Mouse (Mus musculus): ENCODE results near the gene Ptprn2. TPM values are rescaled to one million over a fixed set of nuclear protein-coding genes. Genes with fewer than 3 reads are reported as not detected.

Gene Ptprn2
- total and polyA plus RNA-seq, 3 experiments = 0.17 TPM; not detected in 2

DNA sequence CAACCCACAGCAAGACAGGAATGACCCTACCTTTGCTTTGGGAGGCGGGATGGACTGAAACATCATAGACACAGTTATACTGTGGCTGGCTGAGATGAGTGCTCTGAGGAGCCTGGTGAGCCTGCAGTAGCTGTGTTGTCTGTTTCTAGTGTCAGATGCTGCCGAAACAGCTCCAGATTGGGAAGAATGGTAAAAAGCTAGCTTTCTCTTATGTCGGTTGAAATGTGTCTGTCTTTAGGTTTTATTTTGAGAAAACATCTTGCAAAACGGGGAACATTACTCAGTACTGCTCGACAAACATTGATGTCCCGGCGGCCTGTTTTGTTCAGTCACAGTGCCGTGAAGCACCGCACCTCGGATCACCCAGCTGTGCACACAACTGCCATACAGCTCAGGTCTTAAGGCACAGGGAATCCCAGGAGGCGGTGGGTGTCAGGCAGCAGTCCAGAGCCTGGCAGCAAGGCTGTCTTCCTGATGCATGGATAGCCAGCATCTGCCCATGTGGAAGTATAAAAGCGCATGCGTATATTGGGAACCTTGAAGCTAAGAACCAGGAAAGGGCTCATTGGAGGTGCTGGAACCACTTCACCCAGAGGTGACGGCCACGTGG lies 689.7 kb downstream of the Ptprn2 start:
- in situ Hi-C loops (cut with MboI; ENCODE audit: low pct_ligation_motif_present, low pct_unique_long_range_greater_than_20kb, low sequenced_read_pairs) = no loop called here
- DNase-seq (ENCODE audit: extremely low read depth) = no peak

DNA sequence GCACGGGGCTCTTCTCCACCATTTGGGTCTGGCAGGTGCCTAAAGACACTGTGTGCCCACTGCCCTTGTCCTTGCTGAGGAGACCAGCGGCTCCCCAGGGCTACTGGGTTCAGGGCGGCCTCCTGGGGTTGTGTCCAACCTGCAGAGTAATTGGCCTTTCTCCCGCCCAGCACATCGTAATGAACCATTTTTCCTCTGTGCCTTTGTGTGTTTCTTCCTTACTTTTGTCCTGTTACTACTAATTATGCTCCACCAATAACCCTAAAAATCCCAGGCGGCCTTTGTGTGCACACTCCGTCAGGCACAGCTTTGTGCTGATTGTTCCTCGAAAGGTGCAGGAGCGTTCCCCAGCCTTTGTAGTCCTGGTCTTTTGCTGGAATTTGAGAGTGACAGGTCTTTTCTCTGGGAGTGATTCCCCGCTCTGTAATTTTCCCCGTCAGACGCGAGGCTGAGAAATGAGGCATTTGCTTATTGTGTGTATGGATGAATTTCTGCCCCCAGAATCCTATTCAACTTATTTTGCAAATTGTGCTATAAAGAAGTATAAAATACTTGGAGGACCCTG lies 690.8 kb downstream of the Ptprn2 start:
- Histone ChIP-seq H3K27ac (ENCODE audit: insufficient read depth, low read depth) (no peak overlapping the region), H3K9ac (ENCODE audit: insufficient read depth, low read depth) (no peak overlapping the region), H3K4me1 (ENCODE audit: control insufficient read depth in 1 of 2, insufficient read depth in 2 of 2) (peaks cover 0 to 10% of the 10 kb centered on the region in 2 experiments; a peak in 2 of 4 replicates), H3K27me3 (replicated peaks) (peaks cover 2% of the 10 kb centered on the region), H3K36me3 (replicated peaks in 1 of 2; ENCODE audit: control insufficient read depth in 1 of 2, insufficient read depth in 1 of 2, low read length in 1 of 2) (no peaks in the 10 kb centered on the region), H3K4me3 (replicated peaks in 1 of 3; ENCODE audit: low read depth in 2 of 3, low read length in 2 of 3, poor library complexity in 1 of 3) (no peak overlapping the region), H3K9me3 (replicated peaks; ENCODE audit: low read length) (no peaks in the 10 kb centered on the region), H3K79me2 (replicated peaks; ENCODE audit: control insufficient read depth, extremely low read depth, insufficient read depth, poor library complexity, severe bottlenecking) (no peaks in the 10 kb centered on the region), H3K4me2 (ENCODE audit: insufficient read depth, low read depth, poor library complexity, severe bottlenecking) (no peak overlapping the region)
- in situ Hi-C loops (cut with MboI; ENCODE audit: low pct_ligation_motif_present, low pct_unique_long_range_greater_than_20kb, low sequenced_read_pairs) (no loop called here), dilution Hi-C loops (cut with MboI; ENCODE audit: extremely low pct_ligation_motif_present, extremely low pct_unique_long_range_greater_than_20kb, low sequenced_read_pairs) (no loop called here)
- DNase-seq (ENCODE audit: extremely low read depth) = no peak
- no peak for TF ChIP-seq EP300 (IDR thresholded peaks at IDR 0.05; ENCODE audit: low read length)
- TF ChIP-seq POLR2A (IDR thresholded peaks at IDR 0.05; ENCODE audit: low read depth, low read length) = no peak
- TF ChIP-seq ELF1 (IDR thresholded peaks at IDR 0.05; ENCODE audit: low read depth, low read length) = no peak
- TF ChIP-seq MAFK (IDR thresholded peaks at IDR 0.05; ENCODE audit: insufficient replicate concordance, low read length) = no peak
- TF ChIP-seq JUN (IDR thresholded peaks at IDR 0.05; ENCODE audit: insufficient read depth, low read depth, low read length) = no peak
- TF ChIP-seq TCF12 (IDR thresholded peaks at IDR 0.05; ENCODE audit: low read depth, low read length) = no peak
- no peak for TF ChIP-seq CHD1 (IDR thresholded peaks at IDR 0.05; ENCODE audit: low read depth, low read length)

More for the DNA sequence above, 689.7 kb downstream of the Ptprn2 start:
- Histone ChIP-seq H3K4me1 (ENCODE audit: control insufficient read depth in 1 of 2, insufficient read depth in 2 of 2) (peaks cover 0 to 10% of the 10 kb centered on the region in 2 experiments; a peak in 2 of 4 replicates), H3K27me3 (replicated peaks) (peaks cover 4% of the 10 kb centered on the region), H3K4me3 (replicated peaks in 1 of 3; ENCODE audit: low read depth in 2 of 3, low read length in 2 of 3, poor library complexity in 1 of 3) (no peak overlapping the region), H3K79me2 (replicated peaks; ENCODE audit: control insufficient read depth, extremely low read depth, insufficient read depth, poor library complexity, severe bottlenecking) (no peaks in the 10 kb centered on the region), H3K36me3 (replicated peaks in 1 of 2; ENCODE audit: control insufficient read depth in 1 of 2, insufficient read depth in 1 of 2, low read length in 1 of 2) (no peaks in the 10 kb centered on the region), H3K9me3 (replicated peaks; ENCODE audit: low read length) (no peaks in the 10 kb centered on the region), H3K9ac (ENCODE audit: insufficient read depth, low read depth) (no peak overlapping the region), H3K27ac (ENCODE audit: insufficient read depth, low read depth) (no peak overlapping the region), H3K4me2 (ENCODE audit: insufficient read depth, low read depth, poor library complexity, severe bottlenecking) (no peak overlapping the region)
- no peak for TF ChIP-seq HCFC1 (IDR thresholded peaks at IDR 0.05; ENCODE audit: low read depth, low read length)
- no peak for TF ChIP-seq MEF2A (IDR thresholded peaks at IDR 0.05; ENCODE audit: borderline replicate concordance, low read depth, low read length)
- TF ChIP-seq UBTF (IDR thresholded peaks at IDR 0.05; ENCODE audit: low read depth, low read length) = no peak
- TF ChIP-seq SIN3A (IDR thresholded peaks at IDR 0.05; ENCODE audit: low read length) = no peak
- no peak for TF ChIP-seq MAFK (IDR thresholded peaks at IDR 0.05; ENCODE audit: insufficient replicate concordance, low read length)
- TF ChIP-seq ETS1 (conservative IDR thresholded peaks at IDR 0.05; ENCODE audit: low read depth, low read length) = no peak
- TF ChIP-seq JUN (IDR thresholded peaks at IDR 0.05; ENCODE audit: insufficient read depth, low read depth, low read length) = no peak
- TF ChIP-seq TCF12 (IDR thresholded peaks at IDR 0.05; ENCODE audit: low read depth, low read length) = no peak
- TF ChIP-seq ZNF384 (IDR thresholded peaks at IDR 0.05; ENCODE audit: low read depth, low read length) = no peak
- TF ChIP-seq JUND (conservative IDR thresholded peaks at IDR 0.05; ENCODE audit: low read depth, low read length) = no peak
- no peak for TF ChIP-seq RCOR1 (conservative IDR thresholded peaks at IDR 0.05; ENCODE audit: low read depth, low read length)
- no peak for TF ChIP-seq CHD1 (IDR thresholded peaks at IDR 0.05; ENCODE audit: low read depth, low read length)
- no peak for TF ChIP-seq MAX (IDR thresholded peaks at IDR 0.05; ENCODE audit: low read length)
- no peak for TF ChIP-seq BHLHE40 (IDR thresholded peaks at IDR 0.05; ENCODE audit: low read depth, low read length)
- no peak for TF ChIP-seq E2F4 (IDR thresholded peaks at IDR 0.05; ENCODE audit: insufficient replicate concordance, low read depth, low read length)
- TF ChIP-seq ZC3H11A (IDR thresholded peaks at IDR 0.05; ENCODE audit: low read depth, low read length) = no peak
- dilution Hi-C loops (cut with MboI; ENCODE audit: extremely low pct_ligation_motif_present, extremely low pct_unique_long_range_greater_than_20kb, low sequenced_read_pairs) = no loop called here
